In the genomic region with DNA sequence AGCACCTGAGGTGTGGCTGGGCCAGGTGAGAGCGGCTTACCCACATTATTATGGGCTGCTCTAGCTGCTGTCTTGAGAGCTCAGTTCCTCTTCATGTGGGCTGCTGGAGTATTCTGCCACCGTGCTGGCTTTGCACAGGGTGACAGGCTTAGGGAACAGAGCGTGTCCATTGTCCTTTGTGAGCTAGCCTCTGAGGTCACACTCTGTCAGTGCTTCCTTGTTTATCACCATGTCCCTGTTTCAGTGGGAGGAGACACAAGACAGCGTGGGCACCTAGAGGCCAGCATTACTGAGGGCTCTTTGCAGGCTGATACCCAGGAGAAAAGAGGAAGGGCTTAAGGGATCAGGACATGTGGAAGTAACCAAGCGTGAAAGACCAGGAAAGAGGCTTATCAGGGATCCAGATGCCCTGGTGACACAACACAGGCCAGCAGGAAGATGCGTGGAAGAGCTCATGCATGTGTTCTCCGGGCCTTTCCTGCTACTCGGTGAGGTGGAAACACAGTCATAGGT, we compare ENCODE assay signal across 9 mouse cellular contexts. TPM values are rescaled to one million over a fixed set of nuclear protein-coding genes. Genes with fewer than 3 reads are reported as not detected.
DNase-seq lines count a peak whose midpoint lies in the region; ATAC-seq and TF ChIP-seq lines count a peak whose summit lies in the region.
"Had no signal": no experiment of that assay in that cellular context is flagged by ENCODE, and none has a peak within 500 bp of the region (broad histone marks: within the 10 kb centered on the region; RNA-seq: fewer than 3 reads in every experiment).

TSS of gene Tmem144 (minus strand) at position 120 of the 513 bp plus-strand sequence.

- peak; percentile 53; the same call in 1 of the 2 replicates for ATAC-seq in heart, postnatal 0 days (ENCODE audit: insufficient read depth, low read depth)
- peak; percentile 38 for ATAC-seq in liver, embryonic 14.5 days (ENCODE audit: insufficient read depth)
- ATAC-seq in midbrain, postnatal 0 days (ENCODE audit: low FRiP score), result peak; percentile 52

- no peak within 1 kb of the TSS for H3K4me2 ChIP-seq in heart, postnatal 0 days (ENCODE audit: low read depth, low read length)
- peak within 1 kb of the TSS; percentile 3; the same call in 1 of the 2 replicates for H3K4me2 ChIP-seq in liver, embryonic 14.5 days (ENCODE audit: low read depth)
- no peak within 1 kb of the TSS for H3K4me2 ChIP-seq in midbrain, postnatal 0 days (ENCODE audit: low read depth, low read length, poor library complexity, severe bottlenecking)
- H3K4me2 ChIP-seq: limb, embryonic 13.5 days had no signal

- DNase-seq in layer of hippocampus, adult 11-12 months (ENCODE audit: low spot score), result peak; percentile 71
- no peak for DNase-seq in layer of hippocampus, postnatal 10 days (ENCODE audit: low spot score in 2 of 2)
- DNase-seq in heart, postnatal 0 days (ENCODE audit: low spot score), result peak; percentile 30
- DNase-seq in liver, embryonic 14.5 days (ENCODE audit: low read depth in 3 of 3, low spot score in 3 of 3), result no peak
- no peak for DNase-seq in midbrain, postnatal 0 days (ENCODE audit: low spot score)
- no peak for DNase-seq in spleen, postnatal 10 days (ENCODE audit: low spot score in 2 of 2)
- DNase-seq in kidney, adult 9 months, result no peak
- DNase-seq in gastrocnemius, adult 8-10 months (ENCODE audit: low spot score in 2 of 2), result no peak

- WGBS in heart, postnatal 0 days, result 29% methylated on average over 8 of the region's 8 CpGs
- WGBS in liver, embryonic 14.5 days (ENCODE audit: insufficient replicate concordance), result 38% methylated on average over 8 of the region's 8 CpGs
- 29% methylated on average over 8 of the region's 8 CpGs for WGBS in midbrain, postnatal 0 days

- no peak within 1 kb of the TSS for H3K27ac ChIP-seq in heart, postnatal 0 days (ENCODE audit: low read depth)
- no peak within 1 kb of the TSS for H3K27ac ChIP-seq in liver, embryonic 14.5 days
- no peak within 1 kb of the TSS for H3K27ac ChIP-seq in midbrain, postnatal 0 days (ENCODE audit: low read depth, low read length)
- H3K27ac ChIP-seq: limb, embryonic 13.5 days had no signal

- no peaks in the 10 kb centered on the region for H3K9me3 ChIP-seq in heart, postnatal 0 days (replicated peaks; ENCODE audit: control insufficient read depth, low read length)
- no peaks in the 10 kb centered on the region for H3K9me3 ChIP-seq in liver, embryonic 14.5 days (ENCODE audit: control insufficient read depth, low read length)
- no peaks in the 10 kb centered on the region for H3K9me3 ChIP-seq in midbrain, postnatal 0 days (ENCODE audit: low read length)
- H3K9me3 ChIP-seq: limb, embryonic 13.5 days had no signal

- 0 out of 2 replicates have a peak, but pooled peaks cover 3% of the 10 kb centered on the region for H3K4me1 ChIP-seq in heart, postnatal 0 days (ENCODE audit: control insufficient read depth, insufficient read depth)
- H3K4me1 ChIP-seq in liver, embryonic 14.5 days (replicated peaks; ENCODE audit: control insufficient read depth in 2 of 2, insufficient read depth in 2 of 2, low read length in 1 of 2), result peaks cover 10 to 28% of the 10 kb centered on the region in 2 experiments
- no peaks in the 10 kb centered on the region for H3K4me1 ChIP-seq in midbrain, postnatal 0 days (ENCODE audit: insufficient read depth, low read length)
- H3K4me1 ChIP-seq: limb, embryonic 13.5 days had no signal

- TF ChIP-seq CTCF in heart, postnatal 0 days (IDR thresholded peaks at IDR 0.05; ENCODE audit: low read depth), result no peak
- TF ChIP-seq CTCF in liver, embryonic 14.5 days (IDR thresholded peaks at IDR 0.05; ENCODE audit: low read depth), result no peak
- TF ChIP-seq CTCF in midbrain, postnatal 0 days (IDR thresholded peaks at IDR 0.05), result no peak

- no peaks in the 10 kb centered on the region for H3K36me3 ChIP-seq in heart, postnatal 0 days (replicated peaks; ENCODE audit: control insufficient read depth, insufficient read depth, low read length)
- H3K36me3 ChIP-seq in liver, embryonic 14.5 days (replicated peaks; ENCODE audit: control insufficient read depth, insufficient read depth, low read depth), result no peaks in the 10 kb centered on the region
- no peaks in the 10 kb centered on the region for H3K36me3 ChIP-seq in midbrain, postnatal 0 days (ENCODE audit: insufficient read depth, low read length)
- H3K36me3 ChIP-seq: limb, embryonic 13.5 days had no signal

- TF ChIP-seq EP300 in heart, postnatal 0 days (IDR thresholded peaks at IDR 0.05; ENCODE audit: low read depth), result no peak
- TF ChIP-seq EP300 in liver, embryonic 14.5 days (IDR thresholded peaks at IDR 0.05; ENCODE audit: low read depth), result no peak

- no peak within 1 kb of the TSS for H3K4me3 ChIP-seq in heart, postnatal 0 days (ENCODE audit: low read depth, low read length)
- no peak within 1 kb of the TSS for H3K4me3 ChIP-seq in liver, embryonic 14.5 days (ENCODE audit: insufficient read depth in 1 of 2, low read depth in 2 of 2, low read length in 2 of 2)
- no peak within 1 kb of the TSS for H3K4me3 ChIP-seq in midbrain, postnatal 0 days (ENCODE audit: low read depth, low read length)
- H3K4me3 ChIP-seq: limb, embryonic 13.5 days had no signal

- no peaks in the 10 kb centered on the region for H3K27me3 ChIP-seq in heart, postnatal 0 days (ENCODE audit: control insufficient read depth, insufficient read depth, low read length)
- no peaks in the 10 kb centered on the region for H3K27me3 ChIP-seq in liver, embryonic 14.5 days (ENCODE audit: control insufficient read depth, insufficient read depth, low read length)
- H3K27me3 ChIP-seq in midbrain, postnatal 0 days (ENCODE audit: insufficient read depth, low read length), result no peaks in the 10 kb centered on the region
- H3K27me3 ChIP-seq: limb, embryonic 13.5 days had no signal

- H3K9ac ChIP-seq in heart, postnatal 0 days (replicated peaks; ENCODE audit: low read depth, low read length), result no peak within 1 kb of the TSS
- no peak within 1 kb of the TSS for H3K9ac ChIP-seq in liver, embryonic 14.5 days (replicated peaks)
- no peak within 1 kb of the TSS for H3K9ac ChIP-seq in midbrain, postnatal 0 days (replicated peaks; ENCODE audit: low read length, poor library complexity, severe bottlenecking)
- H3K9ac ChIP-seq: limb, embryonic 13.5 days had no signal

RNA-seq across cellular contexts. Expression of gene Tmem144, which starts in this region (rescaled TPM):
- 10 to 100 TPM in 1 of 2 experiments, 1 to 10 TPM in 1; 8.7 to 10.4 TPM for total RNA-seq in layer of hippocampus, postnatal 10 days (2021)
- total RNA-seq in heart, postnatal 0 days (2014; rRNA removed; ENCODE audit: low replicate concordance), result 7.9 and 15.1 TPM in 2 replicates
- polyA plus RNA-seq in heart, postnatal 0 days (2015; fragmentation: Nextera tagmentation; extraction: Ambion mirVana), result 11.3 and 12.2 TPM in 2 replicates
- 0.68 and 0.73 TPM in 2 replicates for polyA plus RNA-seq in liver, embryonic 14.5 days (2012; rRNA removed)
- polyA plus RNA-seq in liver, embryonic 14.5 days (2014; fragmentation: Nextera tagmentation; extraction: Ambion mirVana), result 1.7 and 1.9 TPM in 2 replicates
- 1.2 and 1.9 TPM in 2 replicates for total RNA-seq in midbrain, postnatal 0 days (2014; rRNA removed)
- 1.8 and 2.4 TPM in 2 replicates for polyA plus RNA-seq in midbrain, postnatal 0 days (2015; fragmentation: Nextera tagmentation; extraction: Ambion mirVana)
- total RNA-seq in gastrocnemius, adult 8-10 months (2022), result 1 to 10 TPM in 3 of 4 experiments, under 1 TPM in 1; 0.97 to 1.8 (median 1.4) TPM

Comparison
In these comparisons a context has a peak if more than half of its experiments do, and no peak if none do; other contexts are left out.
1. DNase-seq: peak in layer of hippocampus, adult 11-12 months (single experiment) and heart, postnatal 0 days (single experiment); none in layer of hippocampus, postnatal 10 days (0 of 2), liver, embryonic 14.5 days (0 of 3), midbrain, postnatal 0 days (single experiment), spleen, postnatal 10 days (0 of 2), kidney, adult 9 months (single experiment) and gastrocnemius, adult 8-10 months (0 of 2).
2. Peak in every context shown above with its lines, with median percentiles within 50 percentile points of each other: ATAC-seq.